Mouse (Mus musculus) neural tube, embryonic 12.5 days (tissue): ENCODE measurements around the gene Lyst. TPM values are rescaled to one million over a fixed set of nuclear protein-coding genes. Genes with fewer than 3 reads are reported as not detected.

Experiments
- ATAC-seq: fragments of 200-750 bp; cut with Nextera tagmentation; 2 replicates; pipeline ENCODE4 v1.8.0; 2017; ENCODE audit warnings: low read depth, mild to moderate bottlenecking, moderate TSS enrichment, moderate library complexity; ENCODE audit not compliant: low FRiP score
- H3K27ac ChIP-seq: fragments of 300-500 bp; sonication (generic); 2 replicates; pipeline ENCODE4 v1.5.1; 2016
- H3K27me3 ChIP-seq: fragments of 300-500 bp; sonication (generic); replicated peaks from 2 replicates; pipeline ENCODE4 v1.6.1; 2016; ENCODE audit warnings: mild to moderate bottlenecking
- H3K36me3 ChIP-seq: fragments of 300-500 bp; sonication (generic); 2 replicates; pipeline ENCODE4 v1.6.1; 2016; ENCODE audit warnings: mild to moderate bottlenecking
- H3K4me1 ChIP-seq: fragments of 300-500 bp; sonication (generic); 2 replicates; pipeline ENCODE4 v1.6.1; 2016
- H3K4me2 ChIP-seq: fragments of 300-500 bp; sonication (generic); replicated peaks from 2 replicates; pipeline ENCODE4 v1.6.1; 2016; ENCODE audit warnings: mild to moderate bottlenecking
- H3K4me3 ChIP-seq: fragments of 300-500 bp; sonication (generic); 2 replicates; pipeline ENCODE4 v1.5.1; 2016
- H3K9ac ChIP-seq: fragments of 300-500 bp; sonication (generic); 2 replicates; pipeline ENCODE4 v1.6.1; 2016; ENCODE audit warnings: mild to moderate bottlenecking
- H3K9me3 ChIP-seq: fragments of 300-500 bp; sonication (generic); 2 replicates; pipeline ENCODE4 v1.6.1; 2016; ENCODE audit warnings: mild to moderate bottlenecking
- WGBS: fragments of 180-500 bp; shearing (Covaris S2); methylation state at CpG from one replicate; pipeline ENCODE4 v1.1.7; 2016; 5-methylcytosine and 5-hydroxymethylcytosine counted together
- polyA plus RNA-seq: library from polyadenylated mRNA; unstranded; fragments of >200 nt; fragmentation: Nextera tagmentation; extraction: Ambion mirVana; gene quantifications from 2 replicates; pipeline ENCODE4 v1.2.1, GENCODE M21; 2016

Gene Lyst
- polyA plus RNA-seq, 1 experiment from 2014 or later, result 3.5 TPM

DNA sequence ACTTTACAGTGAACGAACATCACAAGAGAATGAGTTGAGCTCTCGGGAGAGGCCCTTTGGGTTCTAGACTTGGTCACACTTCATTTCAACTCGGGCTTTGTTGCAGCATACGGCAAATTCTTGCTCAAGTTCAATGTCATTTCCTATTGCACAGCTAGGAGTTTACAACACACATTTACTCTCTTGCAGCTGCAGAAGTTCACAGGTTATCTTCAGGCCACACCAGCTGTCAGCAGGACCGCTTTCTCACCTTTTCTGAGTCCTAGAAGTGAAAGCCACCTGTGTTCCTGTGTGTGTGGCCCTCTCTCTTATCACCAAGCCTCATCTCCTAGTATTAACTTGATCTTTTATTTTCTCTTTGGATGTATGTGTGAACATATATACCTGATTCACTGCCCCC, 31.3 kb upstream of the Lyst start:
- ATAC-seq, result no peak
- 81% methylated on average over 5 of the region's 5 CpGs for WGBS

DNA sequence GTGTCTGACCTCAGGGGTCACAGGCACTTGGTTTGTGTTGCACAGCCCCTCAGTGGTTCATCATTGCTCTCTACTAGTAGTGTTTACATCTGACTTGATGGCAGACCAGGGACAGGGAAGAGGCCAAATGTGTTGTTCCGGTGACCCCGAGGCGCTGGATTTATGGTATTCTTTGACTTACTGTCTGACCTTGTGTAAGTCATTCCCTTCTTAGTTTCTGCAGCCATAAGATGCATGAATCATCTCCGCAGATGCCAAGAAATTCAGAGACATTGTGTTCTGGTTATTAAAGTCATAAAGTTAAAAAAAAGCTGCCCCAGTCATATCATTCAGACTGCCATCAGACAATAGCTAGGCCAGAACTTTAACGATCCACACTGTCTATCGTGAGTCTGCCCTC, 27.6 kb upstream of the Lyst start:
- H3K36me3 ChIP-seq, result no peaks in the 10 kb centered on the region
- no peaks in the 10 kb centered on the region for H3K27me3 ChIP-seq
- H3K27ac ChIP-seq, result no peak overlapping the region
- WGBS, result 81% methylated on average over 6 of the region's 6 CpGs
- H3K4me3 ChIP-seq, result no peak overlapping the region
- no peak overlapping the region for H3K9ac ChIP-seq
- H3K9me3 ChIP-seq, result no peaks in the 10 kb centered on the region
- ATAC-seq, result no peak
- H3K4me1 ChIP-seq, result no peaks in the 10 kb centered on the region
- H3K4me2 ChIP-seq, result no peak overlapping the region

More for the DNA sequence above, 31.3 kb upstream of the Lyst start:
- Histone ChIP-seq H3K4me3 (no peak overlapping the region), H3K27ac (no peak overlapping the region), H3K9me3 (no peaks in the 10 kb centered on the region), H3K36me3 (no peaks in the 10 kb centered on the region), H3K4me2 (no peak overlapping the region), H3K27me3 (no peaks in the 10 kb centered on the region), H3K9ac (no peak overlapping the region), H3K4me1 (no peaks in the 10 kb centered on the region)

DNA sequence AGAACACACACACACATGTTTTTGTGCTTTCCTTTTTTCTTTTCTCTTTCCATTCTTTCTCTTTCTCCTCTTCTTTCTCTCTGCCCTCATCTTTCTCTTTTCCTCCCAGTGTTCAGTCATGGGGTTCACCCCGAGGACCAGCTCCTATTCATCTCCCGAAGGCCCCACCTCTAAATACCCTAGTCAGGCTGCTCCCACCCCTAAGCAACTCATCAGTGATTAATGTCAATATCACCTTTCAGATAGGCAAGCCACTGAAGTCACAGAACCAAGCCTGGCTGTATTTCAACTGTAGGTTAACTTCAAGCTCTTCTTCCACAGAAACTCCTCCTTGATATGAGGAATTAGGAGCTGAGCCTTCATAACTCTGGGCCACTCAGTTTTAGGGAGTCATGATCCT, 26.1 kb upstream of the Lyst start:
- WGBS, result 77% methylated on average over 2 of the region's 2 CpGs
- ATAC-seq, result no peak
- no peaks in the 10 kb centered on the region for H3K36me3 ChIP-seq
- H3K9me3 ChIP-seq, result no peaks in the 10 kb centered on the region
- H3K27me3 ChIP-seq, result no peaks in the 10 kb centered on the region
- no peaks in the 10 kb centered on the region for H3K4me1 ChIP-seq
- no peak overlapping the region for H3K4me2 ChIP-seq
- H3K4me3 ChIP-seq, result no peak overlapping the region
- no peak overlapping the region for H3K9ac ChIP-seq
- H3K27ac ChIP-seq, result no peak overlapping the region

DNA sequence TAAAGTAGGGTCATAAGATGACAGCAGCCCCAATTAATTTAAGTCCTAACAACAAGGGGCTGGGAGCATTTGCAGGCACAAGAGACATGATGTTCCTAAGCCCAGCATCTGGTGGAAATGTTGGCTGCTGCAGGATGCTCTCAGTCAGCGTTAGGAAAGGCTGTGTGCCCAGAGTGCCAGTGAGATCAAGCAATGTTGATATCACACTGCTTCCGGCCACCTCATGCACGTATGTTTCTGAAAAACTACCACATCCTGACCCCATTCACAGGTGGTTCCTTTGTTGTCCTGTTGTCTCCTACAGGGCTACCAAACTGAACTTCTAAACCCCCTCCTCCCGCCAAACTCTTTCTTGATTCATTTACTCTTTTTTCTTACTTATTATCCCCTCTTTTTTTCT, 25.7 kb upstream of the Lyst start:
- WGBS, result 68% methylated on average over 4 of the region's 4 CpGs
- ATAC-seq, result no peak
- Histone ChIP-seq H3K9me3 (no peaks in the 10 kb centered on the region), H3K36me3 (no peaks in the 10 kb centered on the region), H3K4me1 (no peaks in the 10 kb centered on the region), H3K4me2 (no peak overlapping the region), H3K27me3 (no peaks in the 10 kb centered on the region), H3K27ac (no peak overlapping the region), H3K9ac (no peak overlapping the region), H3K4me3 (no peak overlapping the region)

DNA sequence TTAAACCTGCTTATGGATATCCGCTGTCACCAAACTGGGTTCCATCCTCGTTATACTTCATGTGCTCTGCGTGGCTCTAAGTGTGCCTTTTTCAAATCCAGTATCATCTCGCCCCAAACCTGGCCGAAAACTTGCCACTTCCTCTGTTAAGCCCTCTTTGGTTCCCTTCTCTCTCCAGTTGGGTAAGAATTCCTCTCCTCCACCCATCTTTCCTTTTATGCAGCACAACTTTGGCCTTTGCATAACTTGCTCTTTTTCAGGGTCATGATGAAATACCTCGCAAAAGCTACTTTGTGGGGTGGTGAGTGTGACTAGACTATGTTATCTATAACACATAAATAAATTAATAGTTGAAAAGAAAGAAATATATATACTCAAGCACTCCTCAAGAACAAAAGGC, 22.6 kb upstream of the Lyst start:
- H3K4me1 ChIP-seq, result no peaks in the 10 kb centered on the region
- no peaks in the 10 kb centered on the region for H3K9me3 ChIP-seq
- no peak overlapping the region for H3K4me2 ChIP-seq
- 94% methylated on average over 6 of the region's 6 CpGs for WGBS
- no peak overlapping the region for H3K9ac ChIP-seq
- H3K27ac ChIP-seq, result no peak overlapping the region
- no peaks in the 10 kb centered on the region for H3K36me3 ChIP-seq
- no peaks in the 10 kb centered on the region for H3K27me3 ChIP-seq
- no peak overlapping the region for H3K4me3 ChIP-seq
- ATAC-seq, result no peak

DNA sequence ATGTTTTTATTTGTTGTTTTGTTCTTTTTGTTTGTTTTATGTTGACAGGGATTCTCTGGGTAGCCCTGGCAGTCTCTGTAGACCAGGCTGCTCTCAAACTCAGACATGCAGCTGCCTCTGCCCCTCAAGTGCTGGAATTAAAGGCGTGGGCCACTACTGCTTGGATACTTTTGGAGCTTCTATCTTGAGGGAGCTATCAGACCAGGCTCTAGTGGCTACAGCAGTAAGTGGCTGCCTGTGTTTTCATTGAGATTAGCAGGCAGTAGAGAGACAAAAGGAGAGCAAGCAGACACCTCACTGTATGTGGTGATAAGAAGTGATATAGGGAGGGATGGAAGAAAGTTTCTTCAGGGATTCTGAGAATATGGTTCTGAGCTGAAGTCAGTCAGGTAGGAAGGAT, 21.4 kb upstream of the Lyst start:
- Histone ChIP-seq H3K36me3 (no peaks in the 10 kb centered on the region), H3K9ac (no peak overlapping the region), H3K9me3 (no peaks in the 10 kb centered on the region), H3K4me3 (no peak overlapping the region), H3K27me3 (no peaks in the 10 kb centered on the region), H3K27ac (no peak overlapping the region), H3K4me2 (no peak overlapping the region), H3K4me1 (no peaks in the 10 kb centered on the region)
- ATAC-seq, result no peak
- 78% methylated on average over 1 of the region's 1 CpGs for WGBS

DNA sequence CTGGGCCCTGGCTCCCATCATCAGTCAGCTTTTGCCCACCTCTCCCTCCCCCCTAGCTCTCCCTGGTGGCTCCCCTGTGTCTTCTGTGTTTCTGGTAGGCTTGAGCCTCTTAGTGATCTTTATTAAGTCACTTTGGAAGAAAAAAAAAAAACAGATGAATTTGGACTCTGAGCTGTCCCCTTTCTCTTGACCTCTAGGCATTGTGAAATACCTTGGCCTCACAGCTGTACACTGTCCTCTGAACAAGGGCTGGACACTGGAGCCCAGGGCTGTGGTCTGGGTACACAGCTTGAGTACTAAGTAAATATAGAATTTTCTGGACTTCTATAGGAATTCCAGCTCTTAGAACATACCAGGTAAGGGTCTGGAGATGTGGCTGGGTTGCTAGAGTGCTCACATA, 20.6 kb upstream of the Lyst start:
- H3K4me1 ChIP-seq, result no peaks in the 10 kb centered on the region
- no peak overlapping the region for H3K4me2 ChIP-seq
- H3K27ac ChIP-seq, result no peak overlapping the region
- no peaks in the 10 kb centered on the region for H3K27me3 ChIP-seq
- H3K9ac ChIP-seq, result no peak overlapping the region
- H3K4me3 ChIP-seq, result no peak overlapping the region
- no peak for ATAC-seq
- H3K36me3 ChIP-seq, result no peaks in the 10 kb centered on the region
- H3K9me3 ChIP-seq, result no peaks in the 10 kb centered on the region

DNA sequence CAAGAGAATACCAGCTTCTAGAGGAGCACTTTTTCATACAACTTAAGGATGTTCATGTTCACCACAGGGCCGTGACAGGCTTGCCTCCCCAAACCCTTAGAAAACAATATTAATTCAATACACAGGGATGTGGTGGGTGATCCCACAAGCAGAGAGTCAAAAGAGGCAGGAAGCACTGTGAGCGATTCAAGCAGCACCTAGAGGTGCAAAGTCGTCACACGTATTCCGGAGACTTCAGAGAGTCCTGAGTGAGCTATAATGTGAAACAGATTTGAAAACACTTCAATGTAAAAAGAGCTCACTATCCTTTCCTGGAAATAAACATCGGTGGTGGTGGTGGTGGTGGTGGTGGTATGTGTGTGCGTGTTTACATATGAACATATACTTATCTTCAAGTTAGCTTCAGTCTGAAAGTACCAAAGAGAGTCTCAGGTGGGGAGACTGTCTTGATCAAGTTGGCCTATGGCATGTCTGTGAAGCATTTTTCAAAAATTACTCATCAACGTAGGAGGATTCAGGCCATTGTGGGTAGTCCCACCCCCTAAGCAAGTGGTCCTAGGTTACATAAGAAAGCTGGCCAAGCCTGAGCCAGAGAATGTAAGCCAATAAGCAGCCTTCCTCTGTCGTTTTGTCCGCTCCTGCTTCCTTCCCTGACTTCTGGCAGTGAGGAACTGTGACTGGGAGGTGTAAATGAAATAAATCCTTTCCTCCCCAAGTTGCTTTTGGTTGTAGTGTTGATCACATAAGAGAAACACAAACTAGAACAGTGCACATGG, 17.9 kb upstream of the Lyst start:
- no peak overlapping the region for H3K9ac ChIP-seq
- H3K4me3 ChIP-seq, result no peak overlapping the region
- WGBS, result 86% methylated on average over 10 of the region's 10 CpGs
- H3K4me2 ChIP-seq, result no peak overlapping the region
- no peak overlapping the region for H3K27ac ChIP-seq
- H3K36me3 ChIP-seq, result no peaks in the 10 kb centered on the region
- no peaks in the 10 kb centered on the region for H3K4me1 ChIP-seq
- no peaks in the 10 kb centered on the region for H3K9me3 ChIP-seq
- no peaks in the 10 kb centered on the region for H3K27me3 ChIP-seq
- no peak for ATAC-seq

DNA sequence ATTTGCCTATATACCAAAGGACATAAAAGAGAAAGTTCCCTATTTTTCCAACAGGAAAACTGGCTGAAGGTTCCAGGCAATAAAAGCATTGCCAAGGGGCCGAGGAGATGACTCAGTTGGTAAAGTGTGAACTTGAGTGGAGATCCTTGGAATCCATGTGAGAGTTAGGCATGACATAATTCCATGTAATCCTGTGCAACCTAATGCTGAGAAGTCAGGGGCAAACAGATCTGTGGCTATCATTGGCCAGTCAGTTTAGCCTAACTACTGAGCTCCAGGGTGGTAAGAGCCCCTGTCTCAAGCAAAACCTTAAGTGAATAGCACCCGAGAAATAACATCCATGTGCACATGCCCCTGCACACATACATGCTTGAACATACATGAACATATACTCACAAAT, 17.3 kb upstream of the Lyst start:
- no peak for ATAC-seq
- Histone ChIP-seq H3K4me1 (no peaks in the 10 kb centered on the region), H3K27ac (no peak overlapping the region), H3K27me3 (no peaks in the 10 kb centered on the region), H3K4me2 (no peak overlapping the region), H3K36me3 (no peaks in the 10 kb centered on the region), H3K9me3 (no peaks in the 10 kb centered on the region), H3K4me3 (no peak overlapping the region), H3K9ac (no peak overlapping the region)
- 78% methylated on average over 2 of the region's 2 CpGs for WGBS

DNA sequence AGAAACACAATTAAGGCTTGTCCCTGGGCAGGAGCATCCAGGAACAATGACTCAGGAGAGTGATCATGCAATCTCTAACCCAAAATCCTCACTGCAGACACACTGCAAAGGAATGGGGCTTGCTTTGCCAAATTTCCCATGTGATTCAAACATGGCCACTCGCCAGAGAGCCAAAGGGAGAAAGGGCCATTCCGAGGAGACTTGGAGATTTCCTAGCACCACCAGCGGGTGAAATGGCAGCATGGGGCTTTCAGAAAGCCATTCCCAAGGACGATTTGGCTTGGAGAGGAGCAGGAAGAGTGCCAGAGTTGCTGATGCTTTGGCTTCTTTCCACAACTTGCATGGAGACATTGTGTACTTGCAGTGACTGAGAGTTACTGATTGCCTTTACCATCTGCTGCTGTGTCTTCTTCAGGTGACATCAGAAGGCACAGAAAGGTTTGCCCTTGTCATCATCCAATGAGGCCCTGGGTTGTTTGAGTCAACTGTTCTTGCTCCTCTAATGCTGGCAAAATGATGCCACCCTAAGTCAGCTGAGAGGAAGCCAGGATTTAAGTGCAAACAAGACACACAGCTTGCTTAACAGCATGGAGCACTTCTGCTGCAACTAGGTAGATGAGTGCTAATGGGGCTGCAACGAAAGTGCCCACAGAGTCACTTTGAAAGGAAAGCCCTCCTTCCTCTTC, 16.5 kb upstream of the Lyst start:
- H3K27ac ChIP-seq, result no peak overlapping the region
- H3K4me1 ChIP-seq, result no peaks in the 10 kb centered on the region
- no peaks in the 10 kb centered on the region for H3K9me3 ChIP-seq
- H3K36me3 ChIP-seq, result no peaks in the 10 kb centered on the region
- no peak overlapping the region for H3K4me3 ChIP-seq
- no peak overlapping the region for H3K9ac ChIP-seq
- H3K4me2 ChIP-seq, result no peak overlapping the region
- H3K27me3 ChIP-seq, result no peaks in the 10 kb centered on the region
- ATAC-seq, result no peak
- WGBS, result 75% methylated on average over 5 of the region's 5 CpGs

DNA sequence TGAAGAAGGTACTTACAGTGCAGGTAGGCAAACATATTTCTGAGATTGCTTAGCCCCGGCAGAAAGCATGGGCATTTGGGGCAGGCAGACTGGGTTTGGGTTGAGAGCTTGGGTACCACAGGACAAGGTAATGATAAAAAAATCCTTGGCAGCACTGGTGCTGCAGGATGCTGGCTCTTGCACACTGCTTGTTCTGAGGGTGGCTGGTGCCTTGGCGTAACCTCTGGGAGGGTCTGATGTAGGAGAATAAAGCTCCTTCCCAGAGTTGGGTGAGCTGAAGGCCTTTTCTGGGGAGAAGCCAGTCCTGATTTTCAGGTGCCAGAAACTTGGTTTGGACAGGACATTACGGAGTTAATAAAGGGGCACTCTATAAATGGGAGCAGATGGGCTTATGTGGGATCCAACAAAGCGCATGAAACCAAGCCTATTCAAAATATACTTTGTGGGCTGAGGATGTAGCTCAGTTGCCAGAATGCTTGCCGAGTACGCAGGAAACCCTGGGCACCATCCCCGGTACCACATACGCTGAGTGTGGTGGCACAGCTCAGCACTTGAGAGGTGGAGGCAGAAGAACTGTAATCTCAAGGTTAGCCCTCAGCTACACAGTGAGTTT, 15.8 kb upstream of the Lyst start:
- H3K9ac ChIP-seq, result no peak overlapping the region
- no peaks in the 10 kb centered on the region for H3K4me1 ChIP-seq
- H3K9me3 ChIP-seq, result no peaks in the 10 kb centered on the region
- H3K4me3 ChIP-seq, result no peak overlapping the region
- H3K36me3 ChIP-seq, result no peaks in the 10 kb centered on the region
- no peak overlapping the region for H3K4me2 ChIP-seq
- WGBS, result 83% methylated on average over 8 of the region's 8 CpGs
- no peak for ATAC-seq
- H3K27ac ChIP-seq, result no peak overlapping the region
- no peaks in the 10 kb centered on the region for H3K27me3 ChIP-seq

DNA sequence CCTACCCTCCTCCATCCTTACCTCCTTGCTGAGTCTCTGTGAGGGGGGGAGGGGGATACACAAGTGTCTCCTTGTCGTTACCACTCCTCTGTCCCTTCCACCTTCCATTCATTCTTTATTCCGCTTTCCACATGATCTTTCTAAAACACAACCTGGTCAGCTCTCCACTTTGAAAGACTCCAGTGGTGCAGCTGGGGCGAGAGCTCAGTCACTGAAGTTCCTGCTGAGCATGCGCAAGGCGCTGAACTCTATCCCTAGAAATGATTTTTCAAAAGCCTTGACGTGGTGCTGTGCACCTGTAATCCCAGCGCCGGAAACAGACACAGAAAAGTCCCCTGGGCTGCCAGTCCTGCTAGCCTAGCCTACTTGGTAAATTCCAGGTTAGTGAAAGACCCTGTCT, 15.1 kb upstream of the Lyst start:
- H3K27me3 ChIP-seq, result no peaks in the 10 kb centered on the region
- ATAC-seq, result no peak
- WGBS, result 82% methylated on average over 8 of the region's 8 CpGs

More for the DNA sequence above, 15.1 kb upstream of the Lyst start:
- H3K4me3 ChIP-seq, result no peak overlapping the region
- H3K4me1 ChIP-seq, result no peaks in the 10 kb centered on the region
- no peak overlapping the region for H3K9ac ChIP-seq
- H3K27ac ChIP-seq, result no peak overlapping the region
- no peaks in the 10 kb centered on the region for H3K9me3 ChIP-seq
- H3K36me3 ChIP-seq, result no peaks in the 10 kb centered on the region
- H3K4me2 ChIP-seq, result no peak overlapping the region
